ENCODE assay signal across 7 mouse cellular contexts in genomic region chr7:19404476-19404875, GRCm38 (mm10). TPM values are rescaled to one million over a fixed set of nuclear protein-coding genes. Genes with fewer than 3 reads are reported as not detected.
A peak's percentile ranks its signal among the peaks of the same experiment; 100 is the strongest.
DNase-seq lines count a peak whose midpoint lies in the region; ATAC-seq and TF ChIP-seq lines count a peak whose summit lies in the region.

TSS of gene Ckm (plus strand) at chr7:19404776.

- peaks cover 46% of the 10 kb centered on the region for H3K4me1 ChIP-seq in E14TG2a.4 (replicated peaks; ENCODE audit: low read depth, low read length)
- no peaks in the 10 kb centered on the region for H3K4me1 ChIP-seq in bone marrow macrophage, adult 2 months (ENCODE audit: control insufficient read depth, insufficient read depth, low read length)
- peaks cover 20% of the 10 kb centered on the region for H3K4me1 ChIP-seq in heart, embryonic 12.5 days (replicated peaks)
- H3K4me1 ChIP-seq in liver, embryonic 11.5 days (replicated peaks; ENCODE audit: control insufficient read depth, insufficient read depth, low read length), result peaks cover 10% of the 10 kb centered on the region

- peak within 1 kb of the TSS; percentile 89 for H3K4me3 ChIP-seq in E14TG2a.4 (replicated peaks; ENCODE audit: low read length)
- H3K4me3 ChIP-seq in bone marrow macrophage, adult 2 months (ENCODE audit: insufficient read depth, low read length), result peak within 1 kb of the TSS; percentile 44
- H3K4me3 ChIP-seq in heart, embryonic 12.5 days, result peak within 1 kb of the TSS; percentile 64
- peak within 1 kb of the TSS; percentile 71 for H3K4me3 ChIP-seq in liver, embryonic 11.5 days (ENCODE audit: low read depth, low read length)

- no peak for DNase-seq in liver, embryonic 11.5 days (ENCODE audit: low spot score)
- DNase-seq in embryo, embryonic 9.5 days (ENCODE audit: extremely low spot score), result no peak
- no peak for DNase-seq in urinary bladder, postnatal 10 days (ENCODE audit: low spot score)
- DNase-seq in left cerebral cortex, adult 8-10 months (ENCODE audit: low spot score in 2 of 2), result no peak

- H3K4me2 ChIP-seq in heart, embryonic 12.5 days, result peak within 1 kb of the TSS; percentile 97
- peak within 1 kb of the TSS; percentile 100 for H3K4me2 ChIP-seq in liver, embryonic 11.5 days

- H3K27ac ChIP-seq in bone marrow macrophage, adult 2 months (ENCODE audit: insufficient read depth, low read depth, low read length), result no peak within 1 kb of the TSS
- H3K27ac ChIP-seq in heart, embryonic 12.5 days (ENCODE audit: poor library complexity, severe bottlenecking), result no peak within 1 kb of the TSS
- H3K27ac ChIP-seq in liver, embryonic 11.5 days (ENCODE audit: low read depth, low read length), result no peak within 1 kb of the TSS

- no peak for TF ChIP-seq CTCF in E14TG2a.4 (conservative IDR thresholded peaks at IDR 0.05; ENCODE audit: low read length)
- no peak for TF ChIP-seq CTCF in bone marrow macrophage, adult 2 months (IDR thresholded peaks at IDR 0.05; ENCODE audit: low read depth, low read length)

- H3K9ac ChIP-seq in heart, embryonic 12.5 days, result peak within 1 kb of the TSS; percentile 72
- H3K9ac ChIP-seq in liver, embryonic 11.5 days (ENCODE audit: low read depth, low read length), result peak within 1 kb of the TSS; percentile 55

- H3K9me3 ChIP-seq in E14TG2a.4 (ENCODE audit: low read length), result no peaks in the 10 kb centered on the region
- H3K9me3 ChIP-seq in heart, embryonic 12.5 days (replicated peaks), result peaks cover 8% of the 10 kb centered on the region; the same call in 1 of the 2 replicates
- peaks cover 6% of the 10 kb centered on the region for H3K9me3 ChIP-seq in liver, embryonic 11.5 days (ENCODE audit: control insufficient read depth, low read length)

- no peak for TF ChIP-seq POLR2A in bone marrow macrophage, adult 2 months (IDR thresholded peaks at IDR 0.05; ENCODE audit: borderline replicate concordance, low read depth, low read length)

- no peaks in the 10 kb centered on the region for H3K36me3 ChIP-seq in E14TG2a.4 (ENCODE audit: insufficient read depth, low read length)
- H3K36me3 ChIP-seq in heart, embryonic 12.5 days, result no peaks in the 10 kb centered on the region
- H3K36me3 ChIP-seq in liver, embryonic 11.5 days (ENCODE audit: control insufficient read depth, insufficient read depth, low read length), result no peaks in the 10 kb centered on the region

- peaks cover 32% of the 10 kb centered on the region for H3K27me3 ChIP-seq in E14TG2a.4 (ENCODE audit: insufficient read depth, low read length)
- H3K27me3 ChIP-seq in heart, embryonic 12.5 days (replicated peaks), result peaks cover 56% of the 10 kb centered on the region
- H3K27me3 ChIP-seq in liver, embryonic 11.5 days (replicated peaks; ENCODE audit: control insufficient read depth, insufficient read depth, low read length), result peaks cover 52% of the 10 kb centered on the region

- ATAC-seq in heart, embryonic 12.5 days (ENCODE audit: insufficient number of reproducible peaks, low FRiP score), result no peak
- ATAC-seq in liver, embryonic 11.5 days (replicated peaks; ENCODE audit: low FRiP score), result no peak

- 52% methylated on average over 7 of the region's 7 CpGs for WGBS in heart, embryonic 12.5 days
- WGBS in liver, embryonic 11.5 days, result 44% methylated on average over 7 of the region's 7 CpGs

RNA-seq across cellular contexts. Expression of gene Ckm, which starts in this region (rescaled TPM):
- 0.65 TPM in 1 of 2 replicates, not detected in the other for polyA plus RNA-seq in bone marrow macrophage, adult 2 months (2012; ENCODE audit: insufficient read depth, insufficient read length, missing spikeins)
- 60.6 and 62.3 TPM in 2 replicates for polyA plus RNA-seq in heart, embryonic 12.5 days (2016; fragmentation: Nextera tagmentation; extraction: Ambion mirVana)
- polyA plus RNA-seq in liver, embryonic 11.5 days (2014; fragmentation: Nextera tagmentation; extraction: Ambion mirVana), result 0.34 and 0.40 TPM in 2 replicates
- total RNA-seq in left cerebral cortex, adult 8-10 months (2022), result 10 to 100 TPM in 1 of 4 experiments, 1 to 10 TPM in 2, not detected in 1; 3.1 to 12.8 (median 9.4) TPM

Comparison
In these comparisons a context has a peak if more than half of its experiments do, and no peak if none do; other contexts are left out.
1. RNA of gene Ckm (polyA plus RNA-seq): 60.6 to 62.3 TPM in heart, embryonic 12.5 days; 0.65 TPM in bone marrow macrophage, adult 2 months and 0.34 to 0.40 TPM in liver, embryonic 11.5 days; every median in the first group is over 10 times any median in the second.
2. Peak in every context shown above with its lines, with median percentiles within 50 percentile points of each other: H3K4me3 ChIP-seq.